Mouse (Mus musculus) kidney, postnatal 0 days (tissue): ENCODE measurements around the gene Serpina10. TPM values are rescaled to one million over a fixed set of nuclear protein-coding genes. Genes with fewer than 3 reads are reported as not detected.

Experiments
- ATAC-seq: fragments of 200-750 bp; cut with Nextera tagmentation; replicated peaks from 2 replicates; pipeline ENCODE4 v1.8.0; 2017; ENCODE audit warnings: low read depth, moderate number of reproducible peaks, moderate TSS enrichment, moderate library complexity; ENCODE audit not compliant: low FRiP score
- DNase-seq: peaks from one replicate; pipeline ENCODE4 v3.0.0-alpha.2; 2016; ENCODE audit warnings: low spot score
- H3K27ac ChIP-seq: fragments of 300-500 bp; sonication (generic); 2 replicates; pipeline ENCODE4 v1.5.1; 2014; ENCODE audit warnings: mild to moderate bottlenecking
- H3K27me3 ChIP-seq: fragments of 300-500 bp; sonication (generic); 2 replicates; pipeline ENCODE4 v1.6.1; 2014; ENCODE audit warnings: low read length, mixed read lengths; ENCODE audit not compliant: insufficient read depth
- H3K36me3 ChIP-seq: fragments of 300-500 bp; sonication (generic); 2 replicates; pipeline ENCODE4 v1.6.1; 2014; ENCODE audit warnings: low read length, mixed read lengths; ENCODE audit not compliant: insufficient read depth
- H3K4me1 ChIP-seq: fragments of 300-500 bp; sonication (generic); replicated peaks from 2 replicates; pipeline ENCODE4 v1.6.1; 2014; ENCODE audit warnings: antibody characterized with exemption, low read length, mixed read lengths; ENCODE audit not compliant: insufficient read depth
- H3K4me2 ChIP-seq: fragments of 300-500 bp; sonication (generic); 2 replicates; pipeline ENCODE4 v1.6.1; 2014; ENCODE audit warnings: mild to moderate bottlenecking, low read length, moderate library complexity, mixed read lengths
- H3K4me3 ChIP-seq: fragments of 300-500 bp; sonication (generic); replicated peaks from 2 replicates; pipeline ENCODE4 v1.5.1; 2014; ENCODE audit warnings: low read depth, low read length
- H3K9ac ChIP-seq: fragments of 300-500 bp; sonication (generic); 2 replicates; pipeline ENCODE4 v1.6.1; 2014; ENCODE audit warnings: low read depth, low read length
- H3K9me3 ChIP-seq: fragments of 300-500 bp; sonication (generic); replicated peaks from 2 replicates; pipeline ENCODE4 v1.6.1; 2016; ENCODE audit warnings: low read length, inconsistent platforms, mixed read lengths
- CTCF ChIP-seq: IDR thresholded peaks from 2 replicates; pipeline ENCODE4 v1.5.1; 2016; ENCODE audit warnings: antibody characterized with exemption, low read depth, mild to moderate bottlenecking, moderate library complexity
- WGBS: fragments of 180-500 bp; shearing (Covaris S2); extraction: QIAGEN DNeasy Blood & Tissue Kit; methylation state at CpG from one replicate; pipeline ENCODE4 v1.1.7; 2014; 5-methylcytosine and 5-hydroxymethylcytosine counted together
- polyA plus RNA-seq: library from polyadenylated mRNA; unstranded; fragments of >200 nt; fragmentation: Nextera tagmentation; extraction: Ambion mirVana; gene quantifications from 2 replicates; pipeline ENCODE4 v1.2.1, GENCODE M21; 2015

The Serpina10 gene
- polyA plus RNA-seq, 1 experiment from 2014 or later = 9.8 TPM

DNA sequence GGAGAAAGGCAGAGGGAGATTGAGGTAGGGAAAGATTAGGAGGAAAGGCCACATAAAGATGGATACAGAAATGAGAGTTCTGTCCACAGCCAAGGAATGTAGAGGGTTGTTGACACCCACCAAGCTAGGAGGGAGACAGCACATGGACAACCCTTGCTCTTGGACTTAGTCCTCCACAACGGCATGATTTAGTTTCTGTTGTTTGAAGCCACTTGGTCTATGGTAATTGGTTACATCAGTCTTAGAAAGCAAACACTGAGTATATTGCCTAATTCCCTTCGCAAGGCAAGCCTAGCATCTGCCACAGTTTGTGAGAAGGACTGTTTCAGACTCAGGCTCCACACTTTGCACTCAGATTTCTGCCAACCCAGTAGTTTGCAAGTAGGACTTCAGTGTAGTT is 4.6 kb upstream of the Serpina10 start:
- no peak overlapping the region for H3K4me2 ChIP-seq
- H3K4me1 ChIP-seq = no peaks in the 10 kb centered on the region
- no peaks in the 10 kb centered on the region for H3K9me3 ChIP-seq
- no peaks in the 10 kb centered on the region for H3K27me3 ChIP-seq
- no peak overlapping the region for H3K27ac ChIP-seq
- ATAC-seq (no peak), DNase-seq (no peak)
- no peak overlapping the region for H3K9ac ChIP-seq
- 76% methylated on average over 2 of the region's 2 CpGs for whole genome bisulfite sequencing
- TF ChIP-seq CTCF = no peak
- H3K4me3 ChIP-seq = no peak overlapping the region
- H3K36me3 ChIP-seq = no peaks in the 10 kb centered on the region

DNA sequence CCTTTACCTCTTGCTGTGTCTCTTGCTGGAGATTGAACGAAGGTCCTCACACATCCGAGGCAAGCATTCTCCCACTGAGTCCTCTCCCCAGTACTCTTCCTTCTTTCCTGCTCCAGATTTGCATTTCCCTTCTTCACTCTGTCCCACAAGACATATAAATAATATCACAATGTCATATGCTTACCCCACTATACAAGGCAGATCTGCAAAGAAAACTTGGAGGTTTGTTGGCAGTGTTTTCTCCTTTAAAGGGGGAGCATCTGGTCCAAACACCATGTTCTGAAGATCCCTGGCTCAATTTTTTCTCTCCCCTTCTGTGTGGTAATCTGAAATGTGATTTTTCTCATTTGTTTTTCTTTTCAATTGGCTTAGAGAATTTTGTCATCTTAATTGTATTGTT is 3.2 kb upstream of the Serpina10 start:
- DNase-seq (no peak), ATAC-seq (no peak)
- Histone ChIP-seq H3K4me1 (no peaks in the 10 kb centered on the region), H3K36me3 (no peaks in the 10 kb centered on the region), H3K27ac (no peak overlapping the region), H3K9ac (no peak overlapping the region), H3K27me3 (no peaks in the 10 kb centered on the region), H3K4me2 (no peak overlapping the region), H3K9me3 (no peaks in the 10 kb centered on the region), H3K4me3 (no peak overlapping the region)
- WGBS = 82% methylated on average over 2 of the region's 2 CpGs
- no peak for TF ChIP-seq CTCF

DNA sequence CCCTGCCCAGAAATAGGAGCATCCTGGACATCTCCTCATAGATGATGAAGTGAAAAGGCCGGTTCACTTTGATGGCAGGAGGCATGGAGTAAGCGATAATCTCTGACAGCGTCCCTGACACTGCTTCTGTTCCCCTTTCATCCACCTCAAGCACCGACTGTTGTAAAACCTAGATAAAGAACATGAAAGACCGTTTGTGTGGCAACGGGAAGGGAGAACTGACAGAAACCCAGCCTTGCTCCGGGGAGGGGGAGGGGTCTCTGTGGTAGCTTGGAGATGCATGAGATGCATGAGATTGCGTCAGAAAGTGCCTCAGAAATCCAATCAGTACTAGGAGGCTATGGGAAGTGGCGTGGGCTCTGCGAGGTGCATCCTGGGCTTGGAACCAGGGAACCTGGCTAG is 14.4 kb downstream of the Serpina10 start:
- ATAC-seq = no peak

DNA sequence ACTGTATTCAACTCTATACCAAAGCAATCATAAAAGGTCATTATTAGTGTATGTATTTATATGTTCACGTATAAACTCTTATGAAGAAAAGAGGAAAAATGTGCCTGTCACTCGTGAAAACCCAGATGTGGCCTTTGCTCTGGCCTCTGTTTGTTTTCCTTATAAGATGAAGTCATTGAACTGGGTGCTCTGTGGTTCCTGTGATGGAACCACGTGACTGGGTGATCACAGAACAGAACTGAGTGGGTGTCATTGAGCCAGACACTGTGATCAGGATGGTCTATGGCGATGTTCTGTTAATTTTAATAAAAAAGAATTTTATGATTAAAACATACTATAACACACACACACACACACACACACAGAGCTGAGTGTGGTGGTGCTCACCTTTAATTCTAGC is 15.5 kb downstream of the Serpina10 start:
- H3K4me1 ChIP-seq = no peaks in the 10 kb centered on the region
- H3K4me3 ChIP-seq = no peak overlapping the region
- WGBS = 78% methylated on average over 4 of the region's 4 CpGs
- ATAC-seq (no peak), DNase-seq (no peak)
- TF ChIP-seq CTCF = no peak
- no peaks in the 10 kb centered on the region for H3K27me3 ChIP-seq
- H3K9me3 ChIP-seq = no peaks in the 10 kb centered on the region
- H3K9ac ChIP-seq = no peak overlapping the region
- no peak overlapping the region for H3K4me2 ChIP-seq
- no peak overlapping the region for H3K27ac ChIP-seq
- no peaks in the 10 kb centered on the region for H3K36me3 ChIP-seq

More for the DNA sequence above, 14.4 kb downstream of the Serpina10 start:
- DNase-seq = no peak
- H3K9ac ChIP-seq = no peak overlapping the region
- no peak overlapping the region for H3K27ac ChIP-seq
- no peak for TF ChIP-seq CTCF
- no peaks in the 10 kb centered on the region for H3K4me1 ChIP-seq
- WGBS = 83% methylated on average over 10 of the region's 10 CpGs
- H3K36me3 ChIP-seq = no peaks in the 10 kb centered on the region
- H3K4me3 ChIP-seq = no peak overlapping the region
- H3K9me3 ChIP-seq = no peaks in the 10 kb centered on the region
- H3K27me3 ChIP-seq = no peaks in the 10 kb centered on the region
- no peak overlapping the region for H3K4me2 ChIP-seq

DNA sequence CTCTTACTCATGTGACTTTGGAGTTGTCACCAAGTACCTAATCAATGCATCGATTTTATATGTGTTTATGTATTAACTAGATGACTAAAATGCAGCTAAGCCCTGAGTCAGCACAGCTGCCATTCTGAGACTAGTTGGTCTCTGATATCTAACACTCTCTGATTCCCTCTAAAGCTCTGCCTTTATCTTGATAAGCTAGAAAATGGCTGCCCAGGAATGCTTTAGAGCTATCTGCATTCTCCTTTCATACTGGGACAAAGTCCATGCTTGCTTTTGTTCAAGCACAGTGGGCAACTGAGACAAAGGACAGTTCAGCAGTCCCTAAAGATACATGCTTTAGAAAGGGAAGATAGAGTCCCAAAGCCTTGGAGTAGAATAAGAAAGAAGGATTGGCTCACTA is 16.1 kb downstream of the Serpina10 start:
- Histone ChIP-seq H3K9me3 (no peaks in the 10 kb centered on the region), H3K4me1 (no peaks in the 10 kb centered on the region), H3K4me3 (no peak overlapping the region), H3K27ac (no peak overlapping the region), H3K9ac (no peak overlapping the region), H3K27me3 (no peaks in the 10 kb centered on the region), H3K4me2 (no peak overlapping the region), H3K36me3 (no peaks in the 10 kb centered on the region)
- 86% methylated on average over 1 of the region's 1 CpGs for WGBS
- TF ChIP-seq CTCF = no peak
- DNase-seq (no peak), ATAC-seq (no peak)

DNA sequence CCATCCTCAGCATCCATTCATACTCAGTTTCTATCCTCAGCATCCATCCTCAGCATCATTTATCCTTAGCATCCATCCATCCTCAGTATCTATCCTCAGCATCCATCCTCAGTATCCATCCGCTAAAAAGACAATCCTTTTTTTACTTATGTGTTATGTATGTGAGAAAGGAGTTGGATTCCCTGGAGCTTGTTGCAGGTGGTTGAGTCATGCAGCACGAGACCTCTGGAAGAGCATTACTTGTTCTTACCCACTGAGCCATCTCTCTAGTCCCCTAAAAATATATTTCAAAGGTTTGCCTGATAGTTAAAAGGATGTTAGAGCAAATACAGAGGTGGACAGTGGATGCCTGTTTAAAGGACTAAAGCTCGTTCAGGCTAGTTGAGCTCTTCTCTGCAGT is 29.4 kb downstream of the Serpina10 start:
- no peak for ATAC-seq
- Histone ChIP-seq H3K9me3 (no peaks in the 10 kb centered on the region), H3K9ac (no peak overlapping the region), H3K27me3 (no peaks in the 10 kb centered on the region), H3K36me3 (no peaks in the 10 kb centered on the region), H3K4me2 (no peak overlapping the region), H3K27ac (no peak overlapping the region), H3K4me3 (no peak overlapping the region), H3K4me1 (no peaks in the 10 kb centered on the region)
- no peak for TF ChIP-seq CTCF
- 83% methylated on average over 3 of the region's 3 CpGs for WGBS
- no peak for DNase-seq

DNA sequence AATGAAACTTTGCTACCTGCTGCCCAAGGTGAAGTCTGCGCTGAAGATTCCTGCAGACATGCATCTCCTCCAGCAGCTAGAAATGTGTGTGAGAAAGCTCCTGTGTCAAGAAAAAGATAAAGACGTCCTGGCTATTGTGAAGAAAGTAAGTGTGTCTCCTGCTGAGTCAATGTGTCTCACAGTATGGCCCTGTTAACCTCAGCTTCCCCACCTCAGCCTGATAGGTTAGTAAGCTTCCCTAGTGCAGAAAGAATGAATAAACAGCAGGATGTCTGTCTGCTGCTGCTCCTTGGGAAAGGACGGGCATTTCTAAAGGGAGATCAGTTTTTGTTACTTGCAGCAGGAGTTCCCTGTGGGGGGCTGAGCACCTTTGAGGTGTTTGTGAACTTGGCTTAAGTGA is 30.9 kb downstream of the Serpina10 start:
- no peak overlapping the region for H3K4me2 ChIP-seq
- H3K27ac ChIP-seq = no peak overlapping the region
- no peaks in the 10 kb centered on the region for H3K36me3 ChIP-seq
- H3K4me3 ChIP-seq = no peak overlapping the region
- H3K4me1 ChIP-seq = no peaks in the 10 kb centered on the region
- 46% methylated on average over 3 of the region's 3 CpGs for WGBS
- ATAC-seq (no peak), DNase-seq (no peak)
- no peaks in the 10 kb centered on the region for H3K9me3 ChIP-seq
- no peak for TF ChIP-seq CTCF
- no peaks in the 10 kb centered on the region for H3K27me3 ChIP-seq
- H3K9ac ChIP-seq = no peak overlapping the region
